Comparison of ENCODE assay signal across 8 mouse cellular contexts in the genomic region with DNA sequence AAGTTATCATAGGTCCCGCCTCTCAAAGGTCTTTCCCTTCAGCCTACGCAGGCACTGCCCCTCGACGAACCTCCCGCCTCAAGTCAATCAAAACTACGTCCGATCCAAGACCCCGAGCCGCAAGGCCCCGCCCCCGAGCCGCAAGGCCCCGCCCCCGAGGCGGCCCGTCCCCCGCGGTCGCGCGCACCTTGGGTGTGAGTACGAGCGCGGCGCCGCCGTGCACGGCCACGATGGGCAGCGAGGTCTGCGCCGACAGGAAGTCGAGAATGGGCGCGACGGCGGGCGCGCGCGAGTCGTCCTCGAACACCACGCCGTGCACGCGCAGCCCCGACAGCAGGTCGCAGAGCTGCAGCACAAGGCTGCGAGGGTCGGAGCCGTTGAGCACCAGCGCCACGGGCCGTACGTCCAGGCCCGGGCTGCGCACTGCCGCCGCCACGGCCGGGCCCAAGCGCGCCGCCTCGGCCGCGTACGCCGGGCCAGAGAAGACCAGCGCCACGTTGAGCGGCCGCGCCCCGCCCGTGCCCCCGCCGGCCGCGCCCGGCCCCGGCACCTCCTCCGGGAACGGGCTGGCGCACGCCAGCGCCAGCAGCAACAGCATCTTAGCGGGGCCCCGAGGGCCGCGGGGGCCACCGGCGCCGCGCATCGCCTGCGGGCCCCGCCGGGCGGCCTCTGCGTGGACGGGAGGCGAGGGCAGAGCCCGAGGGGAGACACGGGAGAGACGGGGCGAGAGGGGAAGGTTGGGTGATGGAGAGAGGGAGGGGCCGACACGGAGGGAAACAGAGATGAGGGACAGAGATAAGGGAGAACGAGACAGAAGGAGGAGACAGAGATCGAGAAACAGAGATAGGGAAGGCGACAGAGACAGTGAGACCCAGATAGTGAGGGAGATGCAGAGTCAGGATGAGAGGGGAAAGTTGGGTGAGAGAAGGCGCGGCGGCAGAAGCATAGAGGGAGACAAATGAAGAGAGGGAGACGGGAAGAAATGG. TPM values are rescaled to one million over a fixed set of nuclear protein-coding genes. Genes with fewer than 3 reads are reported as not detected.
DNase-seq lines count a peak whose midpoint lies in the region; ATAC-seq and TF ChIP-seq lines count a peak whose summit lies in the region.

No protein-coding gene starts in this region.

- H3K9ac ChIP-seq in hindbrain, postnatal 0 days (replicated peaks; ENCODE audit: low read length) = peak overlapping the region; percentile 85

- H3K4me2 ChIP-seq in hindbrain, postnatal 0 days (ENCODE audit: low read depth, low read length) = peak overlapping the region; percentile 77

- H3K4me3 ChIP-seq in gastrocnemius, adult 2 months = peak overlapping the region; percentile 86
- H3K4me3 ChIP-seq in hindbrain, postnatal 0 days (ENCODE audit: low read length) = peak overlapping the region; percentile 72

- peak overlapping the region; percentile 83 for H3K27ac ChIP-seq in gastrocnemius, adult 2 months
- peak overlapping the region; percentile 83 for H3K27ac ChIP-seq in hindbrain, postnatal 0 days

- H3K9me3 ChIP-seq in hindbrain, postnatal 0 days (ENCODE audit: low read length) = no peaks in the 10 kb centered on the region

- peak; percentile 73 for ATAC-seq in hindbrain, postnatal 0 days

- no peaks in the 10 kb centered on the region for H3K36me3 ChIP-seq in hindbrain, postnatal 0 days (ENCODE audit: insufficient read depth, low read length)

- no peak for TF ChIP-seq CTCF in gastrocnemius, adult 2 months (IDR thresholded peaks at IDR 0.05)
- TF ChIP-seq CTCF in hindbrain, postnatal 0 days (IDR thresholded peaks at IDR 0.05; ENCODE audit: low read depth) = no peak

- WGBS in hindbrain, postnatal 0 days = 2% methylated on average over 111 of the region's 117 CpGs

- peak; percentile 92 for DNase-seq in T-cell, adult 2 months (ENCODE audit: low spot score)
- DNase-seq in cerebellum, postnatal 25 days = peak; percentile 76 to 88
- DNase-seq in gastrocnemius, adult 2 months = peak; percentile 95
- peak; percentile 98 for DNase-seq in hindbrain, postnatal 0 days (ENCODE audit: low spot score)
- peak; percentile 64 to 76 for DNase-seq in left cerebral cortex, adult 18-20 months (ENCODE audit: low spot score in 2 of 2)
- peak; percentile 96 to 98 for DNase-seq in lung, postnatal 4 days
- DNase-seq in retina, postnatal 1 day = peak; percentile 95
- peak; percentile 96 for DNase-seq in thymus, postnatal 4 days

- peaks cover 21% of the 10 kb centered on the region for H3K4me1 ChIP-seq in hindbrain, postnatal 0 days (ENCODE audit: insufficient read depth, low read length)

- no peaks in the 10 kb centered on the region for H3K27me3 ChIP-seq in hindbrain, postnatal 0 days (ENCODE audit: insufficient read depth, low read length)

- intact Hi-C loops in gastrocnemius, adult 2 months (cut with DNase I) = no loop called here

RNA-seq across cellular contexts. Expression of a gene that starts 6.4 kb away (rescaled TPM):
- total RNA-seq in gastrocnemius, adult 2 months (2021) = 10 to 100 TPM; 63.2 to 65.6 TPM
- total RNA-seq in hindbrain, postnatal 0 days (2014; rRNA removed) = 161 and 196 TPM in 2 replicates
- 45.9 and 50.2 TPM in 2 replicates for polyA plus RNA-seq in hindbrain, postnatal 0 days (2015; fragmentation: Nextera tagmentation; extraction: Ambion mirVana)
- total RNA-seq in left cerebral cortex, adult 18-20 months (2021) = 10 to 100 TPM; 69.0 to 76.2 TPM

RNA-seq across cellular contexts. Expression of a gene that starts 12.0 kb away (rescaled TPM):
- under 1 TPM; 0.13 to 0.14 TPM for total RNA-seq in gastrocnemius, adult 2 months (2021)
- total RNA-seq in hindbrain, postnatal 0 days (2014; rRNA removed) = 37.8 and 44.9 TPM in 2 replicates
- 4.1 and 4.4 TPM in 2 replicates for polyA plus RNA-seq in hindbrain, postnatal 0 days (2015; fragmentation: Nextera tagmentation; extraction: Ambion mirVana)
- total RNA-seq in left cerebral cortex, adult 18-20 months (2021) = 10 to 100 TPM; 10.7 to 10.9 TPM

RNA-seq across cellular contexts. Expression of a gene that starts 30.3 kb away (rescaled TPM):
- total RNA-seq in gastrocnemius, adult 2 months (2021) = not detected
- not detected in 2 replicates for total RNA-seq in hindbrain, postnatal 0 days (2014; rRNA removed)
- polyA plus RNA-seq in hindbrain, postnatal 0 days (2015; fragmentation: Nextera tagmentation; extraction: Ambion mirVana) = 0.19 and 0.51 TPM in 2 replicates
- total RNA-seq in left cerebral cortex, adult 18-20 months (2021) = not detected

RNA-seq across cellular contexts. Expression of a gene that starts 30.5 kb away (rescaled TPM):
- total RNA-seq in gastrocnemius, adult 2 months (2021) = 10 to 100 TPM; 51.3 to 66.3 TPM
- 39.2 and 48.8 TPM in 2 replicates for total RNA-seq in hindbrain, postnatal 0 days (2014; rRNA removed)
- 4.6 and 6.8 TPM in 2 replicates for polyA plus RNA-seq in hindbrain, postnatal 0 days (2015; fragmentation: Nextera tagmentation; extraction: Ambion mirVana)
- 10 to 100 TPM; 20.9 to 22.0 TPM for total RNA-seq in left cerebral cortex, adult 18-20 months (2021)

RNA-seq across cellular contexts. Expression of a gene that starts 35.5 kb away (rescaled TPM):
- total RNA-seq in gastrocnemius, adult 2 months (2021) = 10 to 100 TPM; 14.6 to 16.0 TPM
- 29.1 and 34.6 TPM in 2 replicates for total RNA-seq in hindbrain, postnatal 0 days (2014; rRNA removed)
- polyA plus RNA-seq in hindbrain, postnatal 0 days (2015; fragmentation: Nextera tagmentation; extraction: Ambion mirVana) = 44.6 and 48.6 TPM in 2 replicates
- 10 to 100 TPM; 20.1 to 23.2 TPM for total RNA-seq in left cerebral cortex, adult 18-20 months (2021)

Comparison
In these comparisons a context has a peak if more than half of its experiments do, and no peak if none do; other contexts are left out.
1. Peak in every context shown above with its lines: DNase-seq, ATAC-seq, H3K4me3 ChIP-seq and H3K27ac ChIP-seq.
2. RNA of a gene that starts 12.0 kb away (total RNA-seq): 37.8 to 44.9 TPM in hindbrain, postnatal 0 days and 10.7 to 10.9 TPM in left cerebral cortex, adult 18-20 months; 0.13 to 0.14 TPM in gastrocnemius, adult 2 months; every median in the first group is over 10 times any median in the second.